In the genomic region with DNA sequence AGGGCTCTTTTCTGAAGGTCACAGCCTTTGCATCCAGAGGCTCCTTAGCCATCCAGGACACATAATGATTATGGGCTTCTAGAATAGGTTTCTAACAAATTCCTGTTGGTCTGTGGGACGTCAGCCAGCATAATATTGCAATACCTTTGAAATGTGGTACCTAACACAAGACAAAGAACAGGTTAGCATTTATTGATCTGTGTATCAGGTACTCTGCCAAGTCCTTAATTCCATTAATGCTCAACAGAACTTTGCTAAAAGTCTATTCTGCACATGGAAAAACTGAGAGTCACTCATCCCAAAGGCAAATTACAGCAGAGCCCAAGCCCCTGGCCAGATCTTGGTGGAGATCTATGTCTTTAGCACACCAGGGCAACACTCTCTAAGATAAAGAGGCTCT, we compare ENCODE assay signal across 30 mouse cellular contexts.
"Had no signal": no experiment of that assay in that cellular context is flagged by ENCODE, and none has a peak within 500 bp of the region (broad histone marks: within the 10 kb centered on the region; RNA-seq: fewer than 3 reads in every experiment).

No protein-coding gene starts in this region.

- H3K9me3 ChIP-seq: limb, embryonic 10.5 days; limb, embryonic 12.5 days; limb, embryonic 13.5 days; limb, embryonic 15.5 days; liver, embryonic 12.5 days; liver, embryonic 13.5 days; liver, embryonic 15.5 days; lung, embryonic 15.5 days; megakaryocyte, embryonic 14.5 days; midbrain, embryonic 10.5 days; midbrain, embryonic 12.5 days; midbrain, embryonic 13.5 days; midbrain, embryonic 15.5 days; neural tube, embryonic 12.5 days had no signal

- ATAC-seq: liver, embryonic 12.5 days; lung, postnatal 0 days; midbrain, embryonic 13.5 days; midbrain, embryonic 15.5 days; midbrain, embryonic 16.5 days had no signal

- H3K36me3 ChIP-seq: limb, embryonic 10.5 days; limb, embryonic 12.5 days; limb, embryonic 13.5 days; limb, embryonic 15.5 days; liver, embryonic 12.5 days; liver, embryonic 13.5 days; liver, embryonic 15.5 days; lung, embryonic 15.5 days; midbrain, embryonic 10.5 days; midbrain, embryonic 12.5 days; midbrain, embryonic 13.5 days; midbrain, embryonic 15.5 days; neural tube, embryonic 12.5 days had no signal

- H3K4me1 ChIP-seq: limb, embryonic 10.5 days; limb, embryonic 12.5 days; limb, embryonic 13.5 days; limb, embryonic 15.5 days; liver, embryonic 12.5 days; liver, embryonic 13.5 days; lung, embryonic 15.5 days; megakaryocyte, embryonic 14.5 days; midbrain, embryonic 10.5 days; midbrain, embryonic 12.5 days; midbrain, embryonic 13.5 days; midbrain, embryonic 15.5 days; neural tube, embryonic 12.5 days had no signal

- H3K27ac ChIP-seq: left cerebral cortex, adult 2 months; limb, embryonic 10.5 days; limb, embryonic 12.5 days; limb, embryonic 13.5 days; limb, embryonic 15.5 days; liver, embryonic 12.5 days; liver, embryonic 13.5 days; liver, embryonic 14.5 days; liver, embryonic 15.5 days; lung, embryonic 15.5 days; macrophage; midbrain, embryonic 10.5 days; midbrain, embryonic 12.5 days; midbrain, embryonic 13.5 days; midbrain, embryonic 15.5 days; neural tube, embryonic 12.5 days had no signal

- H3K4me3 ChIP-seq: left cerebral cortex, adult 2 months; limb, embryonic 10.5 days; limb, embryonic 12.5 days; limb, embryonic 13.5 days; limb, embryonic 15.5 days; liver, embryonic 12.5 days; liver, embryonic 13.5 days; liver, embryonic 15.5 days; lung, embryonic 15.5 days; megakaryocyte, embryonic 14.5 days; midbrain, embryonic 10.5 days; midbrain, embryonic 12.5 days; midbrain, embryonic 13.5 days; midbrain, embryonic 15.5 days; myocyte; neural tube, embryonic 12.5 days had no signal

- H3K4me2 ChIP-seq: limb, embryonic 12.5 days; limb, embryonic 13.5 days; limb, embryonic 15.5 days; liver, embryonic 12.5 days; liver, embryonic 13.5 days; liver, embryonic 15.5 days; lung, embryonic 14.5 days; lung, embryonic 15.5 days; midbrain, embryonic 11.5 days; midbrain, embryonic 12.5 days; midbrain, embryonic 13.5 days; midbrain, embryonic 15.5 days; neural tube, embryonic 12.5 days had no signal

- DNase-seq: left cerebral cortex, postnatal 4 days; liver, embryonic 13.5 days; lung, adult 18-20 months; lung, adult 2 months; lung, embryonic 14.5 days; lung, postnatal 10 days; lung, postnatal 14 days; lung, postnatal 36 days; lung, postnatal 4 days; midbrain, embryonic 14.5 days had no signal

- H3K27me3 ChIP-seq: limb, embryonic 12.5 days; limb, embryonic 13.5 days; limb, embryonic 15.5 days; liver, embryonic 12.5 days; liver, embryonic 13.5 days; liver, embryonic 15.5 days; lung, embryonic 15.5 days; megakaryocyte, embryonic 14.5 days; midbrain, embryonic 12.5 days; midbrain, embryonic 13.5 days; midbrain, embryonic 15.5 days; neural tube, embryonic 12.5 days had no signal

- H3K9ac ChIP-seq: limb, embryonic 12.5 days; limb, embryonic 13.5 days; limb, embryonic 15.5 days; liver, embryonic 12.5 days; liver, embryonic 13.5 days; liver, embryonic 14.5 days; liver, embryonic 15.5 days; lung, embryonic 14.5 days; lung, embryonic 15.5 days; midbrain, embryonic 12.5 days; midbrain, embryonic 13.5 days; midbrain, embryonic 15.5 days; neural tube, embryonic 12.5 days had no signal
